Mouse (Mus musculus): ENCODE data around the gene Spi1.
"Not testable (repeated sequence)": the region's sequence is repeated elsewhere in the genome, so short reads cannot be mapped to it uniquely, and the experiment has no call there.

Spi1 gene

DNA sequence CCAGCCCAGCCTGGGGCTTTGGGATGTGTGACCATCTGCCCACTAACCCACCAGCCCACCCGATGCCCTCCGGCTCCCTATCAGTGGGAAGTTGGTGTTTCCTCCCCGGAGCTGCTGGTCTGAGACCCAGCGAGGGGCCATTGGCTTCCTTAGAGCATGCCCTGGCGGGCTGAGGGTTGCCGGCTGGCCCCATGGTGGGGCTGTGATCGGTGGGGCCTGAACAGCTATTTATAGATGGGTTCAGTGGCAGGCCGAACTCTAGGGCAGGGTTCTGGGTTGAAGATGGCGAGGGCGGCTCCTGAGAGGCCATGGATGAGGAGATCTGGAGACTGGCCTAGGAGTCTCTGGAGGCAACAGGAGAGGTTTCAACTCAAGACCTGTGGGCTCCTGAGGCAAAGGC, 14.8 kb downstream of the Spi1 start:
- no peak for DNase-seq

DNA sequence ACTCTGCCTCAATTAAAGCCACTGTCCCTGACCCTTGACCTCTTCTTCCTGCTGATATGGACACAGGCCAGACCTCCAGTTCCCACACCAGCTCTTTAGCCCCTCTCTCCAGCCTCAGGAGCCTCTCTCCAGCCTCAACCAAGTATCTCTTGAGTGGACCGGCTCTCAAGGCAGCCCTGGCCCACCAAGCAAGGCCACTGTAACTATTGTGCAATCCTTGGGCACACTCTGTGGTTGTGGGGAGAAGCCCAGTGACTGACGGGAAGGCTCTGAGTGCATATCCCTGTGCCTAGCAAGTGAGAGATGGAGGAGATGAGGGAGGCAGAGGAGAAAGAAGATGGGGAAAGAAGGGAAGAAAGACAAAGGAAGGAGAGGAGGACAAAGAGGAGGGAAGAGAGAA, 16.0 kb downstream of the Spi1 start:
- no peak for DNase-seq

DNA sequence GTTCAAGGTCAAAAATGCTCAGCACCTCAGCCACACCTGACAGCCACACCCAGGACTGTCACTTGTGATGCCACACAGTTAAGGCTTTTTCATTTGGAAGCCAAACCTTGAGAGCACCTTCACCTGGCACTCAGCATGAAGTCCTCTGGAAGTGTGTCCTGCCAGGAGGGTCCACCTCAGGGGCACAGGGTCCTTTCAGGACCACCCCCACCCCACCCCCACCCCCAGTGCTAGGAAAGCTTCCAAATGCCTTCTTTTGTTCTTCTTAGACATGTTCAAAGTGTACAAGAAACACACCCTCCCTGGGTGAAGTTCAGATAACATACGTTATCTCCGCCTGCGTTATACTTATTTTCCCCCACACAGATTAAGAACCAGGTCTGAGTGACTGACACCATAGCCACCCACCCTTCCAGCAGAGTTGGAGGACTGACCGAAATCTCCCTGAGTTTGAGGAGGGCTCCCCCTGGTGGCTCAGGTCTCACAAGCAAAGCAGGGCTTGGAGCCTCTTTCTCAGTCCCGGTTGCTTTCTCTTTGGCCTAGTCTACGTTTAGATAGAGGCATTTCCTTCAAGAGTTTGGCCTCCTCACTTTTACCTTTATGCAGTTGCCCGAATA, 19.0 kb downstream of the Spi1 start:
- peak; percentile 97 to 98 for DNase-seq

DNA sequence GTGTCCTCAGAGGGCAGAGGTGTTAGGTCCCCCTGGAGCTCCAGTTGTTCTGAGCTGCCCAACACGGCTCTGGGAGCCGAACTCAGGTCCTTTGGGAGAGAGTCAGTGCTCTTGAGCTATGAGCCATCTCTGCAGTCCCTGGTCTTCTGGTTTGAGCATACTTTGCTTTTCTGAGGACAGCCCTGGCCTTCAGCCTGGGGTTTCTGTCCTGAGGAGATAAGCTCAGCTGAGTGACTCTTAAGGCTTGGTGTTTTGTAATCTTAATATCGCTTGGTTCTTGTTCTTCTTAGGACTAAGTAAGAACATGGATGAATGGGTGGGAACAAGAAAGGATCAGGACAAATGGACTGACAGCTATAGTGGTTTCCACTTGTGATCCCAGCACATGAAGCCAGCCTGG, 26.0 kb downstream of the Spi1 start:
- DNase-seq, result no peak

DNA sequence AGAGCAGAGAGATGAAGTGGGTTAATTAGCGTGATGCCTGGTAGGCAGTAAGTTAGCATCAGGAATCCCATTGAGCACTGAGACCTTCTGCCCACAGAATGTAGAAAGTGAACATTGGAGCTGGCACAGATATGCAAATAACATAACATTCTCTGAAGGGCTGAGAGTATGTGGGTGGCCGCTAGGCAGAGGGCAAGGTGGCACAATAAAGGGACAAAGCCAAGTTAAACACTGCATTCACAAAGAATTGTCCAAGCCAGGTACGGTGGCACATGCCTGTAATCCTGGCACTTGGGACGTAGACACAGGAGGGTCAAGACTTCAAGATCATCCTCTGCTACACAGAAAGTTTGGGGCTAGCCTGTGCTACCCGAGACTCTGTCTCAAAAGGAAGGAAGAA, 27.1 kb downstream of the Spi1 start:
- no peak for DNase-seq

DNA sequence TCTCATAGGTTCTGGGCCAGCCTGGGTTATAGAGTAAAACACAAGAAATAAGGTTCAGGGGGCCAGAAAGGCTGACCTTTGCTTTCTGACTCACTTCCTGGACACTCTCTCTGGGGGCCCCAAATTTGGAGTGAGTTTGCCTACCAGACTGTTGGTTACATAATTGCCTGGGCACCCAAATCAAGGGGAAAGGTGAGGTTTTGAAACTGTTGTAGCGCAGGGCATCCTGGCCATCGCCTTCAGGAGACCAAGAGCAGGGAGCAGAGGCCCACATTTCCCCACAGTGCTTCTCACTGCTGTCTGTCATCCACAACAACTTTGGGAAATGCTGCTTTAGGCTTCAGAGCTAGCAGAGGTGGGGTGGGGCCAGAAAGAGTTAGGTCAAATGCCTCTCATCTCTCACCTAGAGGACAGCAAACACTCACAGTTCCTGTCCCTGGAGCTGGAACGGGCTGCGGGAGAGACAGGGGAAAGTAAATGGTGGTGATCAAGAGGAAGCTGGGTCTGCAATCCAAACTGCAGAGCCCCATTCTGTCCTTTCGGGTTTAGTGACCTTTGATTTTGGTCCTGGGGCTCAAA, 27.7 kb downstream of the Spi1 start:
- DNase-seq, result no peak

DNA sequence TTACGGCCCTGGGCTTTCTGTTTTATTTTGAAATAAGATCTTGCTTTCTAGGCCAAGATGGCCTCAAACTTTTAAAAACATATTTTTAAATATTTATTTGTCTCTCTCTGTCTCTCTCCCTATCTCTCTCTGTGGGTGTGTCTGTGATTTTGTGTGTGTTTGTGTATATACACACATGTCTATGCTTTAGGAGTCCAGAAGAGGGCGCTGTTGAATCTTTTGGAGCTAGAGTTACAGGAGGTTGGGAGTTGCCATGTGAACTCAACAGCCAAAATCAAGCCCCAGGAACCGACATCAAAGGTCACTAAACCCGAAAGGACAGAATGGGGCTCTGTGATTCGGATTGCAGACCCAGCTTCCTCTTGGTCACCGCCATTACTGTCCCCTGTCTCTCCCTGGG, 28.2 kb downstream of the Spi1 start:
- no peak for DNase-seq

DNA sequence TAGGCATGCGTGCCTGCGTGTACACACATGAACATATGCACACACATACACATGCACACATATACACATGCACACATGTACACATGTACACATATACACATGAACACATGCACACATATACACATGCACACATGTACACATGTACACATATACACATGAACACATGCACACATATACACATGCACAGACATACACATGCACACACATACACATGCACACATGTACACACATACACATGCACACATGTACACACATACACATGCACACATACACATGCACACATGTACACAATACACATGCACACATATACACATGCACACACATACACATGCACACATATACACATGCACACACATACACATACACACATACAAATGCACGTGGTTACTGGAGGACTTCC, 29.6 kb downstream of the Spi1 start:
- not testable (repeated sequence) for DNase-seq

DNA sequence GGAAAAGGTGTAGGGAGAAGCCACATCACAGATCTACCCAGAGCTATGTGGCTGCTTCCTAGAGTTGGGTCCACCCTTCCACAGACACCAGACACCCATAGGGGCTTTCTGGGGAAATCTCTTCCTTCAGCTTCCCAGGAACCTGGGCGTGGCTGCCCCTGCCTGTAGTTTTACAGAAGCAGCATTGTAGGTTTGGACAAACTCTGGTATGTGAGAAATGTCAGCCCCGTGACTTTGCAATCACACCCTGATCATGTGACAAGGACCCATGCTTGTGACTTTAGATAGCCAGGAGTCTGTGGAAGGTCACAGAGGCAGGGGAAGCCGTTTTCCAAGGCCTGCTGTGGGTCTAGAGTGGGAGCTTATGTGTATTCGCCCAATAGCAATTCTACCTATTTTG, 30.3 kb downstream of the Spi1 start:
- peak in 1 of 2 experiments; percentile 28 for DNase-seq

DNA sequence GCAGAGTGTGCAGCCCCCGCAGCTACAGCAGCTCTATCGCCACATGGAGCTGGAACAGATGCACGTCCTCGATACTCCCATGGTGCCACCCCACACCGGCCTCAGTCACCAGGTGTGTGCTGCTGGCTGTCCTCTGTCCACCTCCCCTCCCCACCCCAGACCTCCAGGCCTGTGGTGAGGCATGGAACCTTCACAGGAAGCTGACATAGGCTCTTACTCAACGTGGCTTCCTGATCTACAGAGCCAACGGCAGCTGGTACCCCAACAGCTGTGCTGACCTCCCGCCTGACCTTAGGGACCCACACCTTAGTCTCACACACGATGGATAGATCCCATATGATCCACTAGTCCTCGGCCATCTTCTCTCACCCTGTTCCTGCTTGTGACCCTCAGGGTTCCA, 31.1 kb downstream of the Spi1 start:
- DNase-seq, result no peak

DNA sequence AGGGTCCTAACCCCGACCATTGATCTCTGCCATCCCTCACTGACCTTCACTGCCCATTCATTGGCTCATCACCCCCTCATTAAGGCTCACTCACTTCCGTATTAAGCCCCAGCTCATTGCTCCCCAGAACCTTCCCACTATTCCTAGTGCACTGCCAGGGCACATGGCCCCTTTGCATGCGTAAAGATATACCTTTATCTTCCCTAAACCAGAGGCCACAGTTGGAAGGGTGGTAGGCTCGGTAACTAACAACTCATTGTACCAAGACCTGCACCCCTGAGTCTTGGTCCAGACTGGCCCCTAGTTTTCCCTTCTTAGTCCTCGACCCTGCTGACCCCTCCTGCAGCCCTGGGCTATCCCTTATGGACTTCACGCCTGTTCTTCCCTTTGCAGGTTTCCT, 31.7 kb downstream of the Spi1 start:
- DNase-seq, result no peak

DNA sequence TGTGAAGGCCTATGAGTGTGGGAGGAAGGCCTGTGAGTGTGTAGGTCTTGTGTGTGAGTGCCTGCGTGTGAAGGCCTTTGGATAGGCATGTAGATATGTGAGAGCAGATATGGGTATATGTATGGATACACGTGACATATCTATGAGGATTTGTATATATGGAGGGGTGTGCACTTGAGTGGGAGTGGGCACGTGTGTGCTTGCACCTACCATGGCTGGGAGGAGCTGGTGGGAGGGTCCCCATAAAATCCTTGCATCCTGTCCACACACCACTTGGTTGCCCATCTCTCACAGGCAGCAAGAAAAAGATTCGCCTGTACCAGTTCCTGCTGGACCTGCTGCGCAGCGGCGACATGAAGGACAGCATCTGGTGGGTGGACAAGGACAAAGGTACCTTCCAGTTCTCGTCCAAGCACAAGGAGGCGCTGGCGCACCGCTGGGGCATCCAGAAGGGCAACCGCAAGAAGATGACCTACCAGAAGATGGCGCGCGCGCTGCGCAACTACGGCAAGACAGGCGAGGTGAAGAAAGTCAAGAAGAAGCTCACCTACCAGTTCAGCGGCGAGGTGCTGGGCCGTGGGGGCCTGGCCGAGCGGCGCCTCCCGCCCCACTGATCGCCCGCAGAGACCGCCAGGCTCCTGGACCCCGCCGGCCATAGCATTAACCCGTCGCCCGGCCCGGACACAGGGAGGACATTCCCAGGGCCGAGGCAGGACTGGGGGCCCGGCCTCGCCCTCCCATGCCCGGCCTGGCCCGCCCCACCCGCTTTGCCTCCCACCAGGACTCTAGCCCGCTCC, 32.8 kb downstream of the Spi1 start:
- peak; percentile 99 for DNase-seq

DNA sequence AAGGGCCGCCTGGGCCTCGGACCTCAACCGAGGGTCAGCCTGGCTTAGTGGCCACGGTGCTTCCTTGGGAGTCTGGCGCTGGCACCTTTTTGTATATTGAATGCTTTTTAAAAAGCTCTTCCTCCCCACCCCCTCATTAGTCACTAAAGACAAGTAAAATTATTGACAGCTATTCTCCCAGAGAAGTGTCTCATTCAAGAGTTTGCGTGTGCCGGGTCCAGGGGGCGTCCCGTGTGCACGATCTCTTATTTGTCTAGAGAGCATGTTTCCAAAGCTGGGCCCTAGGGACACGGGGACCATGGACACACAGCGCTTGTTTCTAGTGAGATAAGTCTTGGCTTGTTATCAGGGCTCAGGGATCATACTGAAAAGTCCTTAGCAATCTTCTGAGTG, 33.4 kb downstream of the Spi1 start:
- no peak for DNase-seq

DNA sequence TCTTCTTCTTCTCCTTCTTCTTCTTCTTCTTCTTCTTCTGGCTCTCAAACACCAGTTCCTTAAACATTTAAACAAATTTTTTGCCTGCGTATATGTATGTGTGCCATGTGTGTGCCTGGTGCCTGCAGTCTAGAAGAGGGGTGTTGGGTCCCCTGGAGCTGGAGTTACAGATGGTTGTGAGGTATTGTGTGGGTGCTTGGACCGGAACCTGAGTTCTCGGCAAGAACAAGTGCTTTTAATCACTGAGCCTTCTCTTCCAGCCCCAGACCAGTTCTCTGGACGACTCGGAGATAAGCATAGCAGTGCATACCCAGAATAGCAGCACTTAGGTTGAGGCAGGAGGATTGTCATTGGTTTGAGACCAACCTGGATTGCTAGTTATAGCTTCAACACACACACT, 34.7 kb downstream of the Spi1 start:
- no peak for DNase-seq

DNA sequence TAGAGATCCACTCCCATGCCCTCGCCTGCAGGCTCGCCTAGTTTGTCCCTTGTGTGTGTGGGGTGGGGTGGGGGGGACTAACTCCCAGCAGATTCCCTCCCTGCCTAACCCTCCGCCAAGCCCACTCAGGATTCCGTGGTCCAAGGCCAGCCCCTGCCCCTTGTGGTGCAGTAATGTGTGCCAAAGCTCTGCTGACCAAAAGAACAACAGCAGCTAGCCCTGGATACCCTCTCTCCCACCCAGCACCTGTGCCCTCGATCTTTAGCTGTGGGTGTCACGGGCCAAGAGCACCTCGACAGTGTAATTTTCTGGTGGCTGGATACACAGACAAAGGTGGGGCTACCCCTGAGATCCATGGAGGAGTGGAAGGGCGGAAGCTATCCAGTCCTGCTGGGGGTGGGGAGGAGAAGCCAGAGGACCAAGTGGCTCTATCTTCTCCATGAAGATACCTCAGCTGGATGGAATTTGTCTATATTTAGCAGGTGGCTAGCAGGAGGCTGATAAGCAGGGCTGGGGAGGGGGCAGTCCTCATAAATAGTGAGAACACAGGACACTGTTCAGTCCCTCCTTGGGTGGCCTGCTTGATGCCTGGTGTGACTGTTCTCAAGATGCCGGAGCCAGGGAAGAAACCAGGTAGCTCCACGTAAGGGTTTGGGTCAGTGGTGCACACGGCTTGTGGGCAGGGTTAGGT, 35.5 kb downstream of the Spi1 start, which contains the start of gene Mybpc3:
TSS of gene Mybpc3 (plus strand) at position 560 of the 691 bp plus-strand sequence.
- no peak for DNase-seq

DNA sequence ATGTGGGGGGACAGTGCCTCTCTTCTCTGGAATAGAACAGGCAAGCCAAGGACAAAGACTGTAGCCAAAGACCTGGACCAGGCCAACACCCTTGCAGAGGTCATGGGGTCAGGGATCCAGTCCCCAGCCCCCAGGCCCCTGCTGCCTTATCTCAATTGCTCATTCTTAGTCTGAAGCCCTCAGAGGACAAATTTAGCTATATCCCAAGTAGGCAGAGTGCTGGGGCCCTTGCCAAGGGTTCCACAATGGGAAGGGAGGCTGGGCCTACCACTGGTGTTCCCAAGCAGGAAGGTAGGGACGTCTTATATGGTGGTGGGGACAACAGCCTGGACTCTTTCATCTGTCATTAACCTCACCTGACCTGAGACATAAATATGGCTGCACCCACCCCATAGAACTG, 36.5 kb downstream of the Spi1 start:
- DNase-seq, result no peak

DNA sequence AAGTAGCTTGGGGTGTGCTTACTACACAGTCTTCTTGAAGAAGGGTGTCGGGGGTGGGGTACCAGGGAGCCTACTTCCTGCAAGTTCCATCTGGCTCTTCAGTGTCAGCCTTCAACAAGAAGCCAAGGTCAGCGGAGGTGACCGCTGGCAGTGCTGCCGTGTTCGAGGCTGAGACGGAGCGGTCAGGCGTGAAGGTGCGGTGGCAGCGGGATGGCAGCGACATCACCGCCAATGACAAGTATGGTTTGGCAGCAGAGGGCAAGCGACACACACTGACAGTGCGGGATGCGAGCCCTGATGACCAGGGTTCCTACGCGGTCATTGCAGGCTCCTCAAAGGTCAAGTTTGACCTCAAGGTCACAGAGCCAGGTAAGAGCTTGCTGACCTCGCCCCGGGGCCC, 36.9 kb downstream of the Spi1 start:
- DNase-seq, result peak in 1 of 2 experiments; percentile 29

DNA sequence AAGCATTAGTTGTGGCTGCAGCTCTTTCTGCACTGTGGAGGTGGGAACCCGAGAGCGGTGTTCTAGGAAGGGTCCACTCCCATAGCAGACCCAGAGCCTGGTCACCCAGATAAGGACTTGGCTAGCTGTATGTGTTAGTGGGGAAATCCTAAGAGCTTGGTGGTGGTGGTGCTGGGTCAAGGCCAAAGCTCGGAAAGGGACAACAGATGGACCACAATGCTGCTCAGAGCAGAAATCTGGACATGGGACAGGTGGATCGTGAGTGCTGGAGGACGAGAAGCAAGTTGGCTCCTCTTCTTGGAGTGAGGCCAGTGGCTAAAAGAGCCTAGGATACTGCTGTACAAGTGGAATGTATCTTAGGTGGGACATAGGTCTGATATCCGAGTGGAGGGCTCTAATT, 37.4 kb downstream of the Spi1 start:
- DNase-seq, result no peak

DNA sequence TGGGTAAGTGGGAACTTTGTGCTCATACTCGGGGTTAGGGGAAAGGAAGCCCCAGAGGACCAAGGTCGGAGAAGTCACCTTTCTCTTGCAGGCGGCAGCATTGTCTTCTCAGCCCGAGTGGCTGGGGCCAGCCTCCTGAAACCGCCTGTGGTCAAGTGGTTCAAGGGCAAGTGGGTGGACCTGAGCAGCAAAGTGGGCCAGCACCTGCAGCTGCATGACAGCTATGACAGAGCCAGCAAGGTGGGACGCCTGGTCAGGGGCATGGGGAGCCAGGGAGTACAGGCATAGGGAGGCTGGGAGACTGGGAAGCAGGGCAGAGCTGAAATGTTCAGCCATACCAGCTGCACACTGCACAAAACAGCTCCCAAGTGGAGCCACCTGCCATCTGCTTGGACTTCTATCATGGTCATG, 38.1 kb downstream of the Spi1 start:
- no peak for DNase-seq

DNA sequence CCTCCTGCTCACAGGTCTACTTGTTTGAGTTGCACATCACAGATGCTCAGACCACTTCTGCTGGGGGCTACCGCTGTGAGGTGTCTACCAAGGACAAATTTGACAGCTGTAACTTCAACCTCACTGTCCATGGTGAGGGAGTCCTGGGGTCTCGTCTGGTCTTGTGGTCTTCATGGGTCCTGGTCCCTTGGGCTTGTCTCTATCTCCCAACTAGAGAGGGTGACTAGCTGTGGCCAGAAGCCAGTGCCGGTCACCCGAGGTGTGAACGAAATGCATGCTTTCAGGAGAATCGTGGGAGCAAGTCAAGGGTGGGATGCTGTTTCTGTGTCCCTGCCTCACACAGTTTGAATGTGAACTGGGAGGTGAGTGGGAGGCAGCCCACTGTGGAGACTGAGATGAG, 38.8 kb downstream of the Spi1 start:
- DNase-seq, result no peak

DNA sequence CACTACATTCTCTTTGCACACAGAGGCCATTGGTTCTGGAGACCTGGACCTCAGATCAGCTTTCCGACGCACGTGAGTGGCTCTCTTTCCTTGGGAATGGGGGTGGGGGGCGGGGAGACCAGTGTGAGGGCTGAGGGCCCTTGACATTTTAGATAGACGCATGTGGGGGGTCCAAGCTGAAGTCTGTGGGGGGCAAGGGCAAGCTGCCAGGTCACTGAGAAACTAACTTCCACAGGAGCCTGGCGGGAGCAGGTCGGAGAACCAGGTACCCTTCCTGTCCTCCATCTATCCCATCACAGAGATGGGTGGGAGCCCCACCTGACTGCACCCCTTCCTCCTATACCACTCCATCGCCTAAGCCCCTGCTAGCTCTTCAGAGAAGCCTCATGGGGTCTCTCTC, 39.3 kb downstream of the Spi1 start:
- DNase-seq, result no peak

DNA sequence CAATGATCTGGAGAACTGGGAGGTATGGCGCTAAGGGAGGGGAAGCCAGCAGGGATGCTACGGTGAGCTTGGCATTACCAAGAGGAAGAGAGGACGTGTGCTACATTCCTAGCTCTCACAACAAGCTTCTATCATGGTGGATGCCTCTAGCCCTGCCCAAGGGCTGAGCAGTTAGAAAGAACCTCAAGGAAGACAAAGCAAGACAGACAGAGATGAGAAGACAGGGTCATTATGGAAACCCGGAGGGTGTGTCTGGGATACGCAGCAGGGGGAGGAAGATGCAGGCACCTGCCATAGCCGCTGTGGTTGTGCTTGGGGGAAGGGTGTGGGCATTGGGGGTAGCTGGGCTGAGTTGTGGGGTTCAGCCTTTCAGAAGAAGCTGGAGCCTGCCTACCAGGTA, 41.3 kb downstream of the Spi1 start:
- DNase-seq, result no peak

DNA sequence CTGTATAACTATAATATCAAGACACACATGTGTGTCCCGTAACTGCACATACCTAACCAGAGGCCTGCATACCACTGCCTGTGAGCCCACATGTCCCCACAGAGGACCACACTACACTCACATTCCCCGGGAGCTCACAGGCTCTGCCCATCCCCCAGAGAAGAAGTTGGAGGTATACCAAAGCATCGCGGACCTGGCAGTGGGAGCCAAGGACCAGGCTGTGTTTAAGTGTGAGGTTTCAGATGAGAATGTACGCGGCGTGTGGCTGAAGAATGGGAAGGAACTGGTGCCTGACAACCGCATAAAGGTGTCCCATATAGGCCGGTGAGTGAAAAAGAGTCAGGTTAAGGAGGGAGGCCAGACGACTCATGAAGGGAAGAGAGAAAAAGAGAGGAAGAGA, 42.9 kb downstream of the Spi1 start:
- no peak for DNase-seq

DNA sequence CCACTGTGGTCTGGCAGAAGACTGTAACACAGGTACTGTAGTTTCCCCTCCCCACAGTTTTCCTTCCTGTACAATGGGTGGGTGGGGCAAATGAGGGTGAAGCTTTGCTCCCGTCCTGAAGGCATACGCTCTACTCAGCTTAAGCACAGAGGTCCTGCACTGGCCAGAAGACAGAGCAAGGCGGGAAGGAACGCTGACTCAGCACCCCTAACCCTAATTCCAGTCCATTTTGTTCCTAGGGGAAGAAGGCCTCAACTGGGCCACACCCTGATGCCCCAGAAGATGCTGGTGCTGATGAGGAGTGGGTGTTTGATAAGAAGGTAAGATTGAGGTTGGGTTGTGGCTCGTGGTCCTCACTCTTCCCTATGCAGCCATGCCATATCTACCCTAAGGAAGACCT, 46.6 kb downstream of the Spi1 start:
- no peak for DNase-seq

All from kidney, postnatal 4 days (tissue).